Mouse (Mus musculus) lung, adult 2 months (tissue): ENCODE data around the gene Jazf1. TPM values are rescaled to one million over a fixed set of nuclear protein-coding genes. Genes with fewer than 3 reads are reported as not detected.
A peak's percentile ranks its signal among the peaks of the same experiment; 100 is the strongest.

Experiments used
- DNase-seq: peaks from one replicate; pipeline ENCODE4 v3.0.0; 2022
- H3K4me1 ChIP-seq: fragments of 200-500 bp; 2 replicates; pipeline ENCODE4 v1.6.1; 2011; ENCODE audit warnings: low read length; ENCODE audit not compliant: control insufficient read depth, insufficient read depth
- H3K4me3 ChIP-seq: fragments of 200-500 bp; replicated peaks from 2 replicates; pipeline ENCODE3; 2011; ENCODE audit warnings: low read depth, mild to moderate bottlenecking, control low read depth, low read length; ENCODE audit errors: extremely low read depth
- CTCF ChIP-seq: fragments of 200-500 bp; IDR thresholded peaks from 2 replicates; pipeline ENCODE4 v1.5.1; 2011; ENCODE audit warnings: mild to moderate bottlenecking, low read length, control low read depth; ENCODE audit not compliant: insufficient read depth
- POLR2A ChIP-seq: fragments of 200-500 bp; IDR thresholded peaks from 2 replicates; pipeline ENCODE4 v1.6.1; 2011; ENCODE audit warnings: low read depth, mild to moderate bottlenecking, control low read depth, low read length, borderline replicate concordance; ENCODE audit errors: extremely low read depth
- WGBS: fragments of 180-500 bp; shearing (Covaris S2); methylation state at CpG from one replicate; pipeline ENCODE4 v1.1.7; 2018; 5-methylcytosine and 5-hydroxymethylcytosine counted together
- polyA plus RNA-seq: library from polyadenylated mRNA; depleted of rRNA; stranded (reverse); fragments of >200 nt; gene quantifications from 2 replicates; pipeline ENCODE4 v1.2.3, GENCODE M21; 2012

The Jazf1 gene
- polyA plus RNA-seq, 1 experiment, result 1.3 TPM

- DNase-seq, result no peak
- Histone ChIP-seq H3K4me3 (no peak overlapping the region), H3K4me1 (no peaks in the 10 kb centered on the region)
- 69% methylated on average over 7 of the region's 7 CpGs for WGBS
- TF ChIP-seq CTCF (no peak), POLR2A (no peak)
Observed at GRCm38 (mm10) chr6:52919442-52919841, 149.0 kb downstream of the Jazf1 start.

GRCm38 (mm10) chr6:52918980-52919379, 149.5 kb downstream of the Jazf1 start:
- peak; percentile 67 for DNase-seq
- TF ChIP-seq POLR2A, result no peak
- peak; percentile 35; the same call in 1 of the 2 replicates for TF ChIP-seq CTCF
- WGBS, result 0% methylated on average over 2 of the region's 2 CpGs
- Histone ChIP-seq H3K4me1 (no peaks in the 10 kb centered on the region), H3K4me3 (no peak overlapping the region)

DNA sequence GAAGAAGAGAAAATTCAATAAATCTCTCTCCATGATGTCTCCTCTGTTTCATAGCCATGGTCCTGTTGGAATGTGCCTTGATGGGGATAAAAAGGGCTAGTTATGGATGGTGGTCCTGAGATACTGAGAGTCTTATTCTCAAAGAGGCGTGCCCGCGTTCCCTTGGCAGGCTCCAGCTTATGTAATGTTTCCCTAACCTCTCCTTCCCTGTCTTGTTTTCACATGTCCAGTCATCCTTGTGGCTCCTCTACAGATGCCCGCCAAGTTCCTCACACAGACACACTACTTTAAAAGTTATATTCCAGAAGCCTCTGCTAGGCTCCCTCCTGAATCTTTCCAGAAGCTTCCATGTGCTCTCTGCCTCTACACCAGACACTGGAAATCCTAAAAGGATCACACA, 151.0 kb downstream of the Jazf1 start:
- TF ChIP-seq POLR2A (no peak), CTCF (no peak)
- 92% methylated on average over 4 of the region's 4 CpGs for WGBS
- Histone ChIP-seq H3K4me1 (no peaks in the 10 kb centered on the region), H3K4me3 (no peak overlapping the region)
- no peak for DNase-seq

GRCm38 (mm10) chr6:52916836-52917376, 151.5 kb downstream of the Jazf1 start:
- 77% methylated on average over 3 of the region's 3 CpGs for WGBS
- no peak for DNase-seq
- no peak overlapping the region for H3K4me3 ChIP-seq
- TF ChIP-seq CTCF, result no peak
- H3K4me1 ChIP-seq, result no peaks in the 10 kb centered on the region

- no peak for TF ChIP-seq CTCF
- TF ChIP-seq POLR2A, result no peak
- no peaks in the 10 kb centered on the region for H3K4me1 ChIP-seq
- WGBS, result 94% methylated on average over 2 of the region's 2 CpGs
- DNase-seq, result no peak
- H3K4me3 ChIP-seq, result no peak overlapping the region
Observed at GRCm38 (mm10) chr6:52914921-52915320, 153.5 kb downstream of the Jazf1 start.

DNA sequence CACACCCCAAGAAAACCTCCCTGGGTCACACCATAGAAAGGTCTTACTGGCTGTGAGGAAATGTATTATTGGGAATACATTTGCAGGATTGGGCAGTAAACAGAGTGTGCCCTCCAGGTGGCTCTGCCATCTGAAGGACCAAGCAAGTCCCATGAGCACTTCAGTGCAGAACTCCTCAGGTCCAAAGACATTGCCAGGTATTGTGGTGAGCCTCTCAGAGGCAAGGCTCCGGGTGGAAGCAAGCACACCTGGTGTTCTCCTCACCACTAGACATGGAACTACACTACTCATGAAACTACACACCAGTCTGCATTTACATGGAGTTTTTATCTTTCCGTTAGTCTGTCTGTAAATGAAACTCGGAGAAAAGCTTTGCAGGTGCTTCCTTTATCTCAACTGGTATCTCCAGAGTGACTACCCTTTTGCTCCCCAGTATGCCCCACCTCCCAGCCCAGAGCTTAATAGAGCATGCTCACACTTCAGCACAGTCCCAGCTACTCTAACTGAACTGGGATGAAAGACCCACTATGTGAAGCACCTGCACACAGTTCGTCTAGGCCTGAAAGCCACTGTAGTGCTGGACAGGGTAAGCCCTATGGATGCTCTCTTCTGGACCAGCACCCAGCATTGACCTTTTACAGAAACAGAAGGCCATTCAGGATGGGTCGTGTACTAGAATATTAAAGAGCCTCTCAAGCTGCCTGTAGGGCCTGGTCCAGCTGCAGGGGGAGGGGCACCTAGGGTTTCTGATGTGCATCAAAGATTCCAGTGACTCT, 156.1 kb downstream of the Jazf1 start:
- TF ChIP-seq CTCF (no peak), POLR2A (no peak)
- H3K4me3 ChIP-seq, result no peak overlapping the region
- DNase-seq, result no peak
- H3K4me1 ChIP-seq, result no peaks in the 10 kb centered on the region
- 70% methylated on average over 5 of the region's 5 CpGs for WGBS

GRCm38 (mm10) chr6:52906801-52907200, 161.6 kb downstream of the Jazf1 start:
- DNase-seq, result no peak
- WGBS, result 80% methylated on average over 5 of the region's 5 CpGs
- peaks cover 3% of the 10 kb centered on the region; the same call in 1 of the 2 replicates for H3K4me1 ChIP-seq
- TF ChIP-seq CTCF, result no peak
- no peak for TF ChIP-seq POLR2A
- H3K4me3 ChIP-seq, result no peak overlapping the region

GRCm38 (mm10) chr6:52905100-52905499, 163.3 kb downstream of the Jazf1 start:
- whole genome bisulfite sequencing, result 72% methylated on average over 3 of the region's 3 CpGs
- H3K4me1 ChIP-seq, result peaks cover 3% of the 10 kb centered on the region; the same call in 1 of the 2 replicates
- no peak for DNase-seq
- TF ChIP-seq CTCF, result no peak
- no peak for TF ChIP-seq POLR2A
- H3K4me3 ChIP-seq, result no peak overlapping the region

- 58% methylated on average over 4 of the region's 4 CpGs for WGBS
- Histone ChIP-seq H3K4me1 (peaks cover 3% of the 10 kb centered on the region; the same call in 1 of the 2 replicates), H3K4me3 (no peak overlapping the region)
- TF ChIP-seq CTCF (no peak), POLR2A (no peak)
- DNase-seq, result no peak
Observed at GRCm38 (mm10) chr6:52903226-52903960, 165.0 kb downstream of the Jazf1 start.

DNA sequence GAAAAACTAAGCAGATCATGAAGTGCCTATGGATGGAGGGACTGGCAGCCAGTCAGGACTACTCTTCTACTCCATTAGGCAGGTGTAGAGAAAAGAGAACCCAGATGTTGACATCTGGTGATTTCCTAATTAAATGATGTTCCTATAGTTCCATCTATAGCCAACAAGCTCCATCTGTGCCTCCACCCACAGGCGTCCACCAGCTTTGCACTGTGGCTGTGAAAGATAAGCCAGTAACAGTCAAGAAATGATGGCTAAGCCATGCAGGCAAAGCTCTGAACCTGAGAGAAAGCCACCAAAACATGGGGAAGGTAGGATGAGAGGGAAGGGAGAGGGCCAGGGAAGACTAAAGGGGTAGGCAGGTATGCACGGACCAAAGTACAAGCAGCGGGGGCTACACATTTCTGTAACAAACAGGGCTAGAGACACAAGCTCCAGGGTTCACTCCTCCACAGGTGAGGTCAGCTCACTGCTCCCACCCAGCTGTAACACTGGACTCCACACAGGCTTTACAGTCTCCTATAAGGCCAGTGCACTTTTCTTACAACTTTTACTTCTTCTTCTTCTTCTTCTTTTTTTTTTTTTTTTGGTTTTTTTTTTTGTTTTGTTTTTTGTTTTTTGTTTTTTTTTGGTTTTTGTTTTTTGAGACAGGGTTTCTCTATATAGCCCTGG, 168.7 kb downstream of the Jazf1 start:
- TF ChIP-seq POLR2A (no peak), CTCF (no peak)
- WGBS, result 91% methylated on average over 3 of the region's 3 CpGs
- no peak for DNase-seq
- Histone ChIP-seq H3K4me1 (peaks cover 3% of the 10 kb centered on the region), H3K4me3 (no peak overlapping the region)
